Mouse (Mus musculus) spleen, adult 18-20 months (tissue): ENCODE data around the gene Klf9.
A peak's percentile ranks its signal among the peaks of the same experiment; 100 is the strongest.

ENCODE experiments used
- DNase-seq, 2 experiments: peaks; one replicate each; pipeline ENCODE4 v3.0.0; 2022; ENCODE audit warnings: mixed read lengths in 2 of 2

The Klf9 gene

GRCm38 (mm10) chr19:23140689-23141317, at the start of gene Klf9:
Gene Klf9 (plus strand): TSS chr19:23141226.
- DNase-seq, result peak; percentile 84 to 85

- DNase-seq, result no peak
Observed at GRCm38 (mm10) chr19:23091586-23091985, 49.4 kb upstream of the Klf9 start.

- no peak for DNase-seq
Observed at GRCm38 (mm10) chr19:23093548-23093947, 47.5 kb upstream of the Klf9 start.

- no peak for DNase-seq
Observed at GRCm38 (mm10) chr19:23094906-23095305, 46.1 kb upstream of the Klf9 start.

GRCm38 (mm10) chr19:23106859-23107258, 34.2 kb upstream of the Klf9 start:
- no peak for DNase-seq

GRCm38 (mm10) chr19:23107335-23107734, 33.7 kb upstream of the Klf9 start:
- no peak for DNase-seq

GRCm38 (mm10) chr19:23121875-23122274, 19.2 kb upstream of the Klf9 start:
- no peak for DNase-seq

GRCm38 (mm10) chr19:23124023-23124550, 16.9 kb upstream of the Klf9 start:
- no peak for DNase-seq

GRCm38 (mm10) chr19:23125227-23126150, 15.5 kb upstream of the Klf9 start:
- no peak for DNase-seq

GRCm38 (mm10) chr19:23129908-23130307, 11.1 kb upstream of the Klf9 start:
- no peak for DNase-seq

- DNase-seq, result no peak
Observed at GRCm38 (mm10) chr19:23132106-23132635, 8.9 kb upstream of the Klf9 start.

GRCm38 (mm10) chr19:23132720-23133426, 8.2 kb upstream of the Klf9 start:
- no peak for DNase-seq

GRCm38 (mm10) chr19:23133427-23134094, 7.5 kb upstream of the Klf9 start:
- DNase-seq, result no peak

GRCm38 (mm10) chr19:23134095-23134440, 7.0 kb upstream of the Klf9 start:
- DNase-seq, result peak in 1 of 2 experiments; percentile 49

GRCm38 (mm10) chr19:23134441-23135301, 6.4 kb upstream of the Klf9 start:
- DNase-seq, result peak; percentile 47 to 63

GRCm38 (mm10) chr19:23135349-23136201, 5.5 kb upstream of the Klf9 start:
- peak; percentile 62 to 73 for DNase-seq

GRCm38 (mm10) chr19:23136202-23136850, 4.7 kb upstream of the Klf9 start:
- peak in 1 of 2 experiments; percentile 11 for DNase-seq

- DNase-seq, result no peak
Observed at GRCm38 (mm10) chr19:23137295-23137694, 3.7 kb upstream of the Klf9 start.

GRCm38 (mm10) chr19:23139756-23140470, 1.1 kb upstream of the Klf9 start:
- DNase-seq, result no peak
